Mouse (Mus musculus) forebrain, embryonic 15.5 days (tissue): ENCODE data around the gene Gm12216. TPM values are rescaled to one million over a fixed set of nuclear protein-coding genes. Genes with fewer than 3 reads are reported as not detected.

Experiments
- ATAC-seq: fragments of 200-750 bp; cut with Nextera tagmentation; replicated peaks from 2 replicates; pipeline ENCODE4 v1.8.0; 2017; ENCODE audit warnings: mild to moderate bottlenecking, moderate TSS enrichment, moderate library complexity
- H3K27ac ChIP-seq: fragments of 300-500 bp; sonication (generic); replicated peaks from 2 replicates; pipeline ENCODE4 v1.5.1; 2015; ENCODE audit warnings: mild to moderate bottlenecking, inconsistent platforms
- H3K27me3 ChIP-seq: fragments of 300-500 bp; sonication (generic); 2 replicates; pipeline ENCODE4 v1.6.1; 2015; ENCODE audit warnings: inconsistent platforms
- H3K36me3 ChIP-seq: fragments of 300-500 bp; sonication (generic); 2 replicates; pipeline ENCODE4 v1.6.1; 2015; ENCODE audit warnings: mild to moderate bottlenecking, inconsistent platforms
- H3K4me1 ChIP-seq: fragments of 300-500 bp; sonication (generic); 2 replicates; pipeline ENCODE4 v1.6.1; 2015; ENCODE audit warnings: inconsistent platforms
- H3K4me2 ChIP-seq: fragments of 300-500 bp; sonication (generic); replicated peaks from 2 replicates; pipeline ENCODE4 v1.6.1; 2015; ENCODE audit warnings: mild to moderate bottlenecking, inconsistent platforms
- H3K4me3 ChIP-seq: fragments of 300-500 bp; sonication (generic); 2 replicates; pipeline ENCODE4 v1.5.1; 2015; ENCODE audit warnings: mild to moderate bottlenecking, inconsistent platforms
- H3K9ac ChIP-seq: fragments of 300-500 bp; sonication (generic); replicated peaks from 2 replicates; pipeline ENCODE4 v1.6.1; 2015; ENCODE audit warnings: mild to moderate bottlenecking, inconsistent platforms
- H3K9me3 ChIP-seq: fragments of 300-500 bp; sonication (generic); 2 replicates; pipeline ENCODE4 v1.6.1; 2016; ENCODE audit warnings: inconsistent platforms
- WGBS: fragments of 180-500 bp; shearing (Covaris S2); methylation state at CpG from one replicate; pipeline ENCODE4 v1.1.7; 2015; ENCODE audit warnings: mixed read lengths; 5-methylcytosine and 5-hydroxymethylcytosine counted together
- polyA plus RNA-seq: library from polyadenylated mRNA; unstranded; fragments of >200 nt; fragmentation: Nextera tagmentation; extraction: Ambion mirVana; gene quantifications from 2 replicates; pipeline ENCODE4 v1.2.1, GENCODE M21; 2015

The Gm12216 gene
- polyA plus RNA-seq, 1 experiment from 2014 or later: not detected

DNA sequence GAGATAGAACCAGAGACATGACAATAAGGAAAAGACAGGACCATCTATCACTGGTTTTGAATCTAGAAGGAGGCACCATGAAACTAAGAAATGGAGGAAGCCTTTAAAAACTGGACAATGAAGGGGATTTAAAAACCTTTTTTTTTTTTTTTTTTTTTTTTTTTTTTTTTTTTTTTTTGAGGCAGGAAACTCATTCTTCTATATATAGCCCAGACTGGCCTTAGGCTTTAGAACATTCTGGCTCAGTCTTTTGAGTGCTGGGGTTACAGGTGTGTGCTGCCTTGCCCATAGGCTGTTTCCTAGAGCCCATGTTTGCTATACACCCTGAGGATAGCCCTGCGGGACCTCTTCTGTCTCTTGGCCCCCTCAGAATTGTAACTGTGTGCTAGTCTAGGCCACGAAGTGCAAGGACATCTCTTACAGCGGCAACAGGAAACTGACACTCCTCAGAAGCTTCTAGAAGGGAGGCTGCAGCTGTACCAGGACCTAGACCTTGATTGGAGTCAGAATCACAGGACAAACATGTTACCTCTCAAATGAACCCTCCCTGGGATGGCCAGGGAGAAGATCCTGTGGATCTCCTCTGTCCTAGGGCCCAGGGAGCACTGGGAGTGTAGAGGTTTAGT, 73.6 kb downstream of the Gm12216 start:
- Histone ChIP-seq H3K9me3 (no peaks in the 10 kb centered on the region), H3K36me3 (no peaks in the 10 kb centered on the region), H3K4me1 (no peaks in the 10 kb centered on the region), H3K27ac (no peak overlapping the region), H3K4me3 (no peak overlapping the region), H3K9ac (no peak overlapping the region), H3K27me3 (no peaks in the 10 kb centered on the region), H3K4me2 (no peak overlapping the region)
- no peak for ATAC-seq
- WGBS: 85% methylated on average over 3 of the region's 3 CpGs

- 91% methylated on average over 9 of the region's 9 CpGs for WGBS
- Histone ChIP-seq H3K27ac (no peak overlapping the region), H3K36me3 (no peaks in the 10 kb centered on the region), H3K27me3 (no peaks in the 10 kb centered on the region), H3K4me2 (no peak overlapping the region), H3K4me3 (no peak overlapping the region), H3K9me3 (no peaks in the 10 kb centered on the region), H3K4me1 (no peaks in the 10 kb centered on the region), H3K9ac (no peak overlapping the region)
- no peak for ATAC-seq
Measured at GRCm38 (mm10) chr11:53783288-53783687, 75.8 kb downstream of the Gm12216 start.

DNA sequence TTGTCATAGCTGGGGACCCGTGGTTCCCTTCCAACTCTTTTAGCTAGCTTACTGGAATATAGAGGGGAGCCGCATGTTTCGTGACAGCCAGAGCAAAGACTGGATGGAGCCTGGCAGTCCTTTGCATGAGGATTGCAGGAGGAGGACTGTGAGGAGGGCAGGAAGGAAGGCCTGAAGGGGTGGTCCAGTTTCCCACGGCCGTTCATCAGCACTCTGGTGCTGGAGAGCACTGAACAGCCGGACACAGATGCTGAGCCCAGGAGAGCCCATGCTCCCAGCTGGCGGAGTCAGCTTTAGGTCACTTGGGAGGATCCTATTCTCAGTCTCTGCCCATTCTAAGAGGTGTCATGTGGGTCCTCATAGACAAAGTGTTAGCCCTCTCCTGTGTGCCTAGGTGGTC, 77.1 kb downstream of the Gm12216 start:
- Histone ChIP-seq H3K4me2 (no peak overlapping the region), H3K4me1 (no peaks in the 10 kb centered on the region), H3K9ac (no peak overlapping the region), H3K27me3 (no peaks in the 10 kb centered on the region), H3K27ac (no peak overlapping the region), H3K9me3 (no peaks in the 10 kb centered on the region), H3K4me3 (no peak overlapping the region), H3K36me3 (no peaks in the 10 kb centered on the region)
- WGBS: 89% methylated on average over 7 of the region's 7 CpGs
- ATAC-seq: no peak

DNA sequence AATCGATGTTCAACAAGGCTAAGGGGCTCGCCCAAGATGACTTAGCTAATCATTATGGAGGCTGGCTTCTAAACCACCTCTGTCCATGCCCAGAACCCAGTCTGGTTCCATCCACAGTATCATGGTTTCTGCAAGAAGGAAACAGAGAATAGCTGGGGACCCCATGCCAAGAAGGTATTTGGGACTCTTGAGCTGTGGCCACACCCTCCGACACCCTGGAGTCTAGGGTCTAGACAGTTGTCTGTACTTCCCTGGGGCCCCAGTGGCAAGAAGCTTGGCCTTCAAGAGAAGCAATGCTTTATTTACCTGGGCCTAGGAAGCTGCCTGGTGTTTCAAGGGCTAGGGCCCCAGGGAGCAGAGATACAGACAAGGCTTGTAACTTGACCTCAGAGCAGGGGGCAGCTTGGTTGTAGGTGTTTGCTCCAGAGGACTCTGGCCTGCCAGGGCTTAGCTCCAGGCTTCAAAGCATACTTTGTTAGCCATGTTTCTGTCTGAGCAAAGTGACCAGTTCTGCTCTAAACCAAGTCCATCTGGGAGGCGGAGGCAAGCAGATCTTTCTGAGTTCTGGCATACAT, 77.8 kb downstream of the Gm12216 start:
- ATAC-seq: no peak
- Histone ChIP-seq H3K4me1 (no peaks in the 10 kb centered on the region), H3K4me2 (no peak overlapping the region), H3K27me3 (no peaks in the 10 kb centered on the region), H3K36me3 (no peaks in the 10 kb centered on the region), H3K27ac (no peak overlapping the region), H3K9me3 (no peaks in the 10 kb centered on the region), H3K9ac (no peak overlapping the region), H3K4me3 (no peak overlapping the region)
- WGBS: 89% methylated on average over 4 of the region's 4 CpGs

- WGBS: 63% methylated on average over 3 of the region's 3 CpGs
- Histone ChIP-seq H3K4me1 (no peaks in the 10 kb centered on the region), H3K27ac (no peak overlapping the region), H3K9me3 (no peaks in the 10 kb centered on the region), H3K9ac (no peak overlapping the region), H3K36me3 (no peaks in the 10 kb centered on the region), H3K4me2 (no peak overlapping the region), H3K4me3 (no peak overlapping the region), H3K27me3 (no peaks in the 10 kb centered on the region)
- no peak for ATAC-seq
Measured at GRCm38 (mm10) chr11:53780262-53780661, 78.8 kb downstream of the Gm12216 start.

- Histone ChIP-seq H3K4me3 (no peak overlapping the region), H3K4me2 (no peak overlapping the region), H3K27ac (no peak overlapping the region), H3K9ac (no peak overlapping the region), H3K27me3 (no peaks in the 10 kb centered on the region), H3K36me3 (no peaks in the 10 kb centered on the region), H3K9me3 (no peaks in the 10 kb centered on the region), H3K4me1 (no peaks in the 10 kb centered on the region)
- no peak for ATAC-seq
- 91% methylated on average over 2 of the region's 2 CpGs for WGBS
Measured at GRCm38 (mm10) chr11:53779808-53780207, 79.2 kb downstream of the Gm12216 start.

- WGBS: 83% methylated on average over 5 of the region's 5 CpGs
- H3K27ac ChIP-seq: no peak overlapping the region
Measured at GRCm38 (mm10) chr11:53778455-53778854, 80.6 kb downstream of the Gm12216 start.

GRCm38 (mm10) chr11:53777736-53778135, 81.3 kb downstream of the Gm12216 start:
- no peaks in the 10 kb centered on the region for H3K27me3 ChIP-seq
- H3K4me2 ChIP-seq: no peak overlapping the region
- 81% methylated on average over 5 of the region's 5 CpGs for WGBS
- H3K4me1 ChIP-seq: no peaks in the 10 kb centered on the region
- no peak overlapping the region for H3K27ac ChIP-seq
- H3K9me3 ChIP-seq: no peaks in the 10 kb centered on the region
- no peak for ATAC-seq
- no peak overlapping the region for H3K9ac ChIP-seq
- H3K4me3 ChIP-seq: no peak overlapping the region
- H3K36me3 ChIP-seq: no peaks in the 10 kb centered on the region

More at GRCm38 (mm10) chr11:53778455-53778854, 80.6 kb downstream of the Gm12216 start:
- H3K36me3 ChIP-seq: no peaks in the 10 kb centered on the region
- no peak overlapping the region for H3K4me3 ChIP-seq
- no peaks in the 10 kb centered on the region for H3K4me1 ChIP-seq
- no peaks in the 10 kb centered on the region for H3K9me3 ChIP-seq
- no peak for ATAC-seq
- H3K4me2 ChIP-seq: no peak overlapping the region
- no peak overlapping the region for H3K9ac ChIP-seq
- H3K27me3 ChIP-seq: no peaks in the 10 kb centered on the region

DNA sequence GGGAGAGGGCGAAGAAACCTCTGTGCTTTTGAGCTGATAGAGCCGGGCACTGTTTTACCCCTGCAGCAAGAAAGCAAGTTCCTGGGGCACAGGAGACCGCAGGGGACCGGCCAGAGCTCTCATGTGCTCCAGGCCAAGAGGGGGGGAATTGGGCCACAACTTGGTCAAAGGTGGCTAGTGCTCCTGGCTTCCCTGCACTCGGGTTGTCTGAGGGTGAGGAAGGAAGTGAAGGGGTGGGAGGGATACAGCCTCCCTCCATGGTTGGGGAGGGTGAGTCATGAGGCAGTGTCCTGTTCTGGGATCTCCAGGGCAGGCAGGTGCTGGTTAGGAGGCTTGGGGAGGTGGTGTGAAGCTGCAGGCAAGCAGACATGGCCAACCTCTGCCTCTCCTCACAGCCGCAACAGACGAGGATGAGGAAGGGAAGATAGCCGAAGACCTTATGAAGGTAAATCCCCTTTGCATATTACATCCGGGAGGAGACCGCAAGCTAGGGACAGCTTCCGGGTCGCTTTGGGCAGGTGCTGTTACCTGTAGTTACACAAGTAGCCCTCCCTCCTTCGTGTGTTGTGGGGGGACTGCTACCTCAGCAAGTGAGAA, 84.3 kb downstream of the Gm12216 start:
- Histone ChIP-seq H3K9ac (no peak overlapping the region), H3K9me3 (no peaks in the 10 kb centered on the region), H3K4me1 (peaks cover 5% of the 10 kb centered on the region; the same call in 1 of the 2 replicates), H3K36me3 (no peaks in the 10 kb centered on the region), H3K27ac (no peak overlapping the region), H3K27me3 (no peaks in the 10 kb centered on the region), H3K4me3 (no peak overlapping the region), H3K4me2 (no peak overlapping the region)
- no peak for ATAC-seq
- 86% methylated on average over 13 of the region's 13 CpGs for WGBS

GRCm38 (mm10) chr11:53773641-53774360, 85.3 kb downstream of the Gm12216 start:
- no peak overlapping the region for H3K9ac ChIP-seq
- H3K9me3 ChIP-seq: no peaks in the 10 kb centered on the region
- no peak overlapping the region for H3K4me2 ChIP-seq
- no peak overlapping the region for H3K4me3 ChIP-seq
- no peaks in the 10 kb centered on the region for H3K36me3 ChIP-seq
- ATAC-seq: no peak
- H3K4me1 ChIP-seq: peaks cover 10% of the 10 kb centered on the region
- 93% methylated on average over 16 of the region's 16 CpGs for WGBS
- no peak overlapping the region for H3K27ac ChIP-seq
- peaks cover 6% of the 10 kb centered on the region for H3K27me3 ChIP-seq

DNA sequence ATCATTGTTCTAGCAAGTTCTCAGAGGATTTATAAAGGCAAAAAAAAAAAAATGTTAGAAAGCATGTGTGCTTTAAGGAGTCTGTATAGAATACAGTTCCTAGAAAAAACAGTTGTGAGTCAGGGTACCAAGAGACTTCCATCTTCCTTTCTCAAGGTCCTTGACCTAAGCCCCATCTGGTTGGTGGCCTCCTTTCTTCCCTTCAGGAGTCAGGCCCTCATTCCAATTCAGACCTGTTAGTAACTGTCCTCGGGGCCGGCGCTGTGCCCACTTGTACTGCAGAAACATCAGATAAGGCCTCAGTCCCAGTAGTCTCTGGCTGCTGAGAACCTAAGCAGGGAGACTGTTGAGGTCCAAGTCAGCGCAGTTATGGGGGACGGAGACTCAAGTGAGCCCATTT, 86.0 kb downstream of the Gm12216 start, which contains the start of gene Gm17334:
Gene Gm17334, minus strand, starts transcription at position 101 of the 400 bp plus-strand sequence.
- 90% methylated on average over 5 of the region's 5 CpGs for WGBS
- Histone ChIP-seq H3K36me3 (no peaks in the 10 kb centered on the region), H3K4me2 (no peak within 1 kb of the TSS), H3K4me3 (no peak within 1 kb of the TSS), H3K27ac (no peak within 1 kb of the TSS), H3K9ac (no peak within 1 kb of the TSS), H3K9me3 (no peaks in the 10 kb centered on the region), H3K4me1 (peaks cover 10% of the 10 kb centered on the region), H3K27me3 (peaks cover 8% of the 10 kb centered on the region)
- ATAC-seq: no peak

GRCm38 (mm10) chr11:53772536-53772935, 86.5 kb downstream of the Gm12216 start:
- H3K4me1 ChIP-seq: peaks cover 10% of the 10 kb centered on the region
- no peaks in the 10 kb centered on the region for H3K36me3 ChIP-seq
- H3K27ac ChIP-seq: no peak overlapping the region
- H3K9ac ChIP-seq: no peak overlapping the region
- H3K27me3 ChIP-seq: peaks cover 8% of the 10 kb centered on the region
- no peak overlapping the region for H3K4me2 ChIP-seq
- H3K9me3 ChIP-seq: no peaks in the 10 kb centered on the region
- H3K4me3 ChIP-seq: no peak overlapping the region
- ATAC-seq: no peak
- 82% methylated on average over 9 of the region's 9 CpGs for WGBS
